Mouse (Mus musculus) kidney, embryonic 14.5 days (tissue): ENCODE data around the gene Pde4c. TPM values are rescaled to one million over a fixed set of nuclear protein-coding genes. Genes with fewer than 3 reads are reported as not detected.
A peak's percentile ranks its signal among the peaks of the same experiment; 100 is the strongest.

ENCODE experiments used
- ATAC-seq: fragments of 200-750 bp; cut with Nextera tagmentation; 2 replicates; pipeline ENCODE4 v1.8.0; 2017; ENCODE audit warnings: moderate number of reproducible peaks, mild to moderate bottlenecking, moderate TSS enrichment, moderate library complexity; ENCODE audit not compliant: low FRiP score, low TSS enrichment
- H3K27ac ChIP-seq: fragments of 300-500 bp; sonication (generic); 2 replicates; pipeline ENCODE4 v1.5.1; 2014; ENCODE audit warnings: low read depth, mild to moderate bottlenecking, low read length, moderate library complexity, mixed read lengths
- H3K27me3 ChIP-seq: fragments of 300-500 bp; sonication (generic); 2 replicates; pipeline ENCODE4 v1.6.1; 2014; ENCODE audit warnings: mild to moderate bottlenecking, low read length; ENCODE audit not compliant: control insufficient read depth, insufficient read depth
- H3K36me3 ChIP-seq: fragments of 300-500 bp; sonication (generic); 2 replicates; pipeline ENCODE4 v1.6.1; 2014; ENCODE audit warnings: low read length, mixed read lengths; ENCODE audit not compliant: control insufficient read depth, insufficient read depth
- H3K4me1 ChIP-seq: fragments of 300-500 bp; sonication (generic); 2 replicates; pipeline ENCODE4 v1.6.1; 2014; ENCODE audit warnings: low read length, mixed read lengths; ENCODE audit not compliant: control insufficient read depth, insufficient read depth
- H3K4me2 ChIP-seq: fragments of 300-500 bp; sonication (generic); replicated peaks from 2 replicates; pipeline ENCODE4 v1.6.1; 2014; ENCODE audit warnings: low read depth, mild to moderate bottlenecking, low read length
- H3K4me3 ChIP-seq: fragments of 300-500 bp; sonication (generic); 2 replicates; pipeline ENCODE4 v1.5.1; 2014; ENCODE audit warnings: mild to moderate bottlenecking, low read length
- H3K9ac ChIP-seq: fragments of 300-500 bp; sonication (generic); 2 replicates; pipeline ENCODE4 v1.6.1; 2014; ENCODE audit warnings: low read depth, mild to moderate bottlenecking, low read length, moderate library complexity
- H3K9me3 ChIP-seq: fragments of 300-500 bp; sonication (generic); 2 replicates; pipeline ENCODE4 v1.6.1; 2016; ENCODE audit warnings: low read length; ENCODE audit not compliant: control insufficient read depth
- WGBS: fragments of 180-500 bp; shearing (Covaris S2); extraction: QIAGEN DNeasy Blood & Tissue Kit; methylation state at CpG from one replicate; pipeline ENCODE4 v1.1.7; 2014; 5-methylcytosine and 5-hydroxymethylcytosine counted together
- polyA plus RNA-seq: library from polyadenylated mRNA; unstranded; fragments of >200 nt; fragmentation: Nextera tagmentation; extraction: Ambion mirVana; gene quantifications from 2 replicates; pipeline ENCODE4 v1.2.1, GENCODE M21; 2014

The Pde4c gene
- polyA plus RNA-seq, 1 experiment from 2014 or later: 4.0 TPM

DNA sequence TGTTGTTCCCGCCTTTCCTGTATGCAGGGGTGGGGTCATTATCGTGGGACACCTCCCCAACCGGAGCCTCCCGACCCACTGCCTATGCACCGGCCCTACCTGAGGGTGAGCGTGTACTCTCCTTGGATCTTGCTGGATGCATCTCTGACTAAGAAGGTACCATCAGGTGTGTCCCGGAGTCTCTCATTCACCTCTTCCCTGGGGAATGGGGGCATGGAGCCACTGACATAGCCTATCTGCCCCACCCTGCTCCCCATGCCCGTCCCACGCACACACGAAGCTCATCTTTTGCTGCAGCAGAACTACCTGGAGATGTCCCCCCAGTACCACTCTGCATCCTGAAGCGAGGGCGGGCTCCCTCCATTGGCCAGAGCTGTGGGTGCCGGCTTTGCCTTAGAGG is 47.2 kb downstream of the Pde4c start:
- peaks cover 34% of the 10 kb centered on the region for H3K4me1 ChIP-seq

DNA sequence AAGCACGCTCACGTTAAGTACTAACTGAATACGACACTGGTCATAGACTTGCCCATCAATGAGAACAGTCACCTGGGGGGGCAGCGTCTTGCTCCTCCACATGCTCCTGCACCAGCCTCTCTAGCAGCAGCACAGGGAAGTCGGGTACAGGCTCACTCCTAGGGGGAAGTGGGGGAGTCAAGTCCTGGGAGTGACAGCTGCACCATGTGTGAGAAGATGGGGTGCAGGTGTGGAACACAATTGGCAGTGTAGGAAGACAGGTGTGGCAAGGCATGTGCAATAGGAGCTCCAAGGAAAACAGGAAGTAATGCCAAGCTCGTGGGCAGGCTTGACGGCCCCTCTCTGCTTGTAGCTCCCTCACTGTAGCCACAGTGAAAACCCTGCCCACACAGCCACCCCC is 47.7 kb downstream of the Pde4c start:
- H3K27me3 ChIP-seq: no peaks in the 10 kb centered on the region
- WGBS: 82% methylated on average over 7 of the region's 7 CpGs
- peaks cover 33% of the 10 kb centered on the region for H3K4me1 ChIP-seq
- no peak for ATAC-seq
- H3K27ac ChIP-seq: no peak overlapping the region
- no peaks in the 10 kb centered on the region for H3K9me3 ChIP-seq
- H3K36me3 ChIP-seq: peaks cover 72% of the 10 kb centered on the region
- H3K4me2 ChIP-seq: no peak overlapping the region
- H3K4me3 ChIP-seq: no peak overlapping the region
- no peak overlapping the region for H3K9ac ChIP-seq

More for the DNA sequence above, 47.2 kb downstream of the Pde4c start:
- ATAC-seq: no peak
- Histone ChIP-seq H3K9ac (no peak overlapping the region), H3K27me3 (no peaks in the 10 kb centered on the region), H3K9me3 (no peaks in the 10 kb centered on the region), H3K4me2 (no peak overlapping the region), H3K27ac (no peak overlapping the region), H3K36me3 (peaks cover 72% of the 10 kb centered on the region), H3K4me3 (no peak overlapping the region)
- 96% methylated on average over 13 of the region's 13 CpGs for WGBS

DNA sequence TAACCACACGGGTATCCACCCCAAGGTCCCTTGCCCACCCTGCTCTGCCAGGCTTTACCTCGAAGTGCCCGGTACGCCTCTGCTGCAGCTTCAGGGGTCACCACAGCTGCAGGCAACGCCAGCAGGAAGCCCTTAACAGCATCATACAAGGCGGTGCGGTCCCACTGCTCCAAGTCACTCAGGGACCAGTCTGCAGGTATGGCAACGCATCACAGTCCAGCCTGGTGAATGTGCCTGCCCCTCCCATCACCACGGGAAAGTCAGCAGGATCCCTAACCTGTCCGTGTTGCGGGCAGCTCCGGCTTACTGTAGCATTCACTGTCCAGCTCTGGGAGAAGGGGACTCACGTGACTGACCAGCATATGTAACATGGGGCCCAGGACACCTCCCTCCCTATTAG is 48.6 kb downstream of the Pde4c start:
- H3K4me2 ChIP-seq: no peak overlapping the region
- H3K9me3 ChIP-seq: no peaks in the 10 kb centered on the region
- no peak overlapping the region for H3K9ac ChIP-seq
- H3K4me3 ChIP-seq: no peak overlapping the region
- WGBS: 94% methylated on average over 13 of the region's 13 CpGs
- peaks cover 25% of the 10 kb centered on the region for H3K4me1 ChIP-seq
- H3K27me3 ChIP-seq: no peaks in the 10 kb centered on the region
- peaks cover 72% of the 10 kb centered on the region for H3K36me3 ChIP-seq
- no peak for ATAC-seq
- no peak overlapping the region for H3K27ac ChIP-seq

DNA sequence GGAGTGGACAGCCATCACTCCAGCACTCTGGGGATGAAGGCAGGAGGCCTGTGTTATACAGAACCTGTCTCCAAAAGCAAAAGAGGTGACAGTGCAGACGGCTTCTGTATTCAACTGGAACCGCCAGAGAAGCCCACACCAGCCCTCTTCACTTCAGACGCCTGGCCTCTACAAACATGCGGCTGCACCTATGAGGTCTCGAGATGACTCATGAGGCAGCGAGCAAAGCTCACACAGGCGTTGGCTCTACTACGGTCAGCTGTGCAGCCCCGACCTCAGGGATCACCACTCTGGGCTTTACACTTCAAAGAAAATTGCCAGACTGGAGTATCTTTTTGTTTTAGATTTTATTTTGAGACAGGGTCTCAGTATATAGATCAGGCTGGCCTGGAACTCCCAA is 49.4 kb downstream of the Pde4c start:
- Histone ChIP-seq H3K9ac (no peak overlapping the region), H3K36me3 (peaks cover 68% of the 10 kb centered on the region), H3K4me1 (peaks cover 28% of the 10 kb centered on the region), H3K4me3 (no peak overlapping the region), H3K9me3 (no peaks in the 10 kb centered on the region), H3K27ac (no peak overlapping the region), H3K27me3 (no peaks in the 10 kb centered on the region), H3K4me2 (no peak overlapping the region)
- ATAC-seq: no peak
- 85% methylated on average over 9 of the region's 9 CpGs for WGBS

DNA sequence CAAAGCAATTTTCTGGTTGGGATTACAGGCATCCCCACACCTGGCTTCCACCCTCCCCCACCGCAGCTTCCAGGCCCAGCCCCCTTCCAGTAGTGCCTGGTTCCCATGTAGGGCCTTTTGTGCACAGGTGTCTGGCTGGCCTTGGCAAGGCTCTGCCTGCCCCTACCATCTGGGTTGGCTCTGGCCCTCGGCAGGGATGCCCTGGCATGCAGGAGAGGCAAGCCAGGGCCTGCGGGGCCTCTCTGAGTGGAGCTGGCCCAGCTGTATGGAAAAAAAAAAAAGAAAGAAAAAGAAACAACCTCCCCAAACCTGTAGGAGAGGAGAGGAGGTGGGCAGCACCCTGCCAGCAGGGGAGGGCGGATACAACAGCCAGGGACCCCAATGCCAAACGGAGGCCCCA is 49.9 kb downstream of the Pde4c start:
- Histone ChIP-seq H3K4me3 (no peak overlapping the region), H3K4me2 (no peak overlapping the region), H3K9ac (peak overlapping the region; percentile 24; the same call in 1 of the 2 replicates), H3K27me3 (no peaks in the 10 kb centered on the region), H3K4me1 (peaks cover 32% of the 10 kb centered on the region), H3K36me3 (peaks cover 63% of the 10 kb centered on the region), H3K27ac (no peak overlapping the region), H3K9me3 (no peaks in the 10 kb centered on the region)
- no peak for ATAC-seq
- 82% methylated on average over 5 of the region's 5 CpGs for WGBS

DNA sequence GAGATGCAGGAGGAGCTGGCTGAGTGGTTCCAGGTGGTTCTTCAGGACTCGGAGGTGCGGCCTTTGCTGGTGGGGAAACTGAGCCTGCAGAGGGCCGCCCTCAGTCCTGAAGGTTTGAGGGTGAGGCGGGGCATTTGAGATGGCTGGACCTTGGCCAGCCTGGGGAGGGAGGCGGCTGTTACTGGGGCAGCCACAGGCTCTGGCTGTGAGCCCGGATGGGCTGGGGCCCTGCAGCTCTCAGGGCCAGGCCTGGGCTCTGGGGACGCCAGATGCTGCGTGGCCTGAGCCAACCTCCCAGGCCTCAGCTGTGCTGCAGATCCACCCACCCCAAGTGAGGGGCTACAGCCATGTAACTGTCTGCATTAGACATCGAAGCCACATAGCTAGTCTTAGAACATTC is 50.3 kb downstream of the Pde4c start:
- no peaks in the 10 kb centered on the region for H3K27me3 ChIP-seq
- peaks cover 32% of the 10 kb centered on the region for H3K4me1 ChIP-seq
- H3K9ac ChIP-seq: peak overlapping the region; percentile 24; the same call in 1 of the 2 replicates
- no peak overlapping the region for H3K27ac ChIP-seq
- H3K36me3 ChIP-seq: peaks cover 62% of the 10 kb centered on the region
- ATAC-seq: no peak
- H3K9me3 ChIP-seq: no peaks in the 10 kb centered on the region
- WGBS: 76% methylated on average over 9 of the region's 9 CpGs
- no peak overlapping the region for H3K4me3 ChIP-seq
- no peak overlapping the region for H3K4me2 ChIP-seq

DNA sequence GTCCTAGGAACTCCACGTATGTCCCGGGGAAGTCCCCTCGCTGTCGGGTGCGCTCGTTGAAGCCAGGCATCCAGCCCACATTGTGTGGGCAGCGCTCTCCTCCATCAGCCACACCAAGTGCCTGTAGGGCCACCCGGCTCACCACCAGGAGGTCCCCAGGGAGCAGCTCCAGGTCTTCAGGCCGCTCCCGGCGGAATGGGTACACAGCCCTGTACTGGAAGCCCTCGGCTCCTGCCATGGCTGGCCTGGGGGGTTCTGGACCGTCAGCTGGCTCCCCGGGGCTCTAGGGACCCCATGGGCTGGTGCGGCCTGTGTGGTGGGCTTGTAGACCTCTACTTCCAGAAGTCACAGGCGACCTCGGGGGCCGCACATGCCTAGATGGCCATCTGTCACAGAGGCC is 51.2 kb downstream of the Pde4c start:
- peaks cover 32% of the 10 kb centered on the region for H3K4me1 ChIP-seq
- H3K9ac ChIP-seq: no peak overlapping the region
- peaks cover 64% of the 10 kb centered on the region for H3K36me3 ChIP-seq
- no peak for ATAC-seq
- H3K9me3 ChIP-seq: no peaks in the 10 kb centered on the region
- H3K4me2 ChIP-seq: no peak overlapping the region; the same call in 1 of the 2 replicates
- no peak overlapping the region for H3K4me3 ChIP-seq
- H3K27me3 ChIP-seq: no peaks in the 10 kb centered on the region
- H3K27ac ChIP-seq: no peak overlapping the region
- 95% methylated on average over 18 of the region's 18 CpGs for WGBS

DNA sequence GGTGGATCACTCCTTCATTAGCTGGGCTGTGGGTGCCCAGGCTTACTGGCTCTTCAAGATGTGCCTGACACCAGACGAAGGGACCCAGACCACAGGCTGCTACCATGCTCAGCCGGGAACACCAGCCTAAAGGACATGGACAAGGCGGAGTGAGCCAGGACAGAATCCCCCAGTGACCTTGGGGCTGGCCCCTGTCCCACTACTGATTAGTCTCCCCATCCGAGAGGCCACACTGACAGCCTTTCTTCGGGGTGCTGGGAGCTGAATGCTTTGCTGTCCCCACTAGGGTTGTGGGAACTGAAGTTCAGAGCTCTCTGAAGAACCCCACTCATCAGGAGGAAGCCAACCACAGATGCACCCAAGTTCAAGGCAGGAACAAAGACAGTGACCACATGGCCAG is 51.7 kb downstream of the Pde4c start:
- Histone ChIP-seq H3K4me1 (peaks cover 32% of the 10 kb centered on the region), H3K9me3 (no peaks in the 10 kb centered on the region)
- 89% methylated on average over 5 of the region's 5 CpGs for WGBS

DNA sequence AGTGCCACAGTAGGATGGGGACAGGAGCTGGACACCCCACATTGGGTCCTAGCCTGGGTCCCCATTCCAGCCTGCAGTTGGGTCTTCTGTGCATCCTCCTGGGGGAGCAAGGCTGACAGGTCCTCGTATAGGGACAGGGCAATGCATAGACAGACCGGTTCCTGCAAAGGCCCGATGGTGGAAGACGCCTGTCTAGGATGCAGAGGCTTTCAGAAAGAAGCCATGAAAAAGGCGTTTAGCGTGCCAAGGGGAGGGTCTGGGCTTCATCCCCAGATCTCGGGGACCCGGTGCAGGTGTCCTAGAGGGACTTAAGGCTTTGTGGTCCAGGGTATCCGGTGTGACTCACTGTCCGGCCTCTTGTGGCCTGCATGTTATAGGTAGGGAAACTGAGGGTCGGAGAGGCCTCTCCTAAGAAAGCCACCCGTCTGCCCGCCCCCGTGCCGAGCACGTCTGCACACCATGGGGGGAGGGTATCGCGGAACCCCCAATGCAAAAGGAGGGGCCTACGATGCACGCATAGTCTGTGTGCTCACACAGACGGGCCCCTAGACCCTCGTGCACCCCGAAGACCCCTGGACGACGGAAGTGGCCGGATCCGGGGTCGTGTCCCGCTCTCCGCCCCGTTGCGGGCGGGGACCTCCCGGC is 52.5 kb downstream of the Pde4c start:
- Histone ChIP-seq H3K9ac (peak overlapping the region; percentile 98), H3K27ac (peak overlapping the region; percentile 98), H3K4me3 (peak overlapping the region; percentile 84), H3K4me2 (peak overlapping the region; percentile 92), H3K9me3 (no peaks in the 10 kb centered on the region), H3K36me3 (peaks cover 63% of the 10 kb centered on the region), H3K27me3 (no peaks in the 10 kb centered on the region), H3K4me1 (peaks cover 32% of the 10 kb centered on the region)
- whole genome bisulfite sequencing: 2% methylated on average over 32 of the region's 34 CpGs
- no peak; the same call in 1 of the 2 replicates for ATAC-seq

More for the DNA sequence above, 51.7 kb downstream of the Pde4c start:
- Histone ChIP-seq H3K27ac (no peak overlapping the region), H3K27me3 (no peaks in the 10 kb centered on the region), H3K4me2 (peak overlapping the region; percentile 92), H3K36me3 (peaks cover 63% of the 10 kb centered on the region), H3K9ac (peak overlapping the region; percentile 98; the same call in 1 of the 2 replicates), H3K4me3 (peak overlapping the region; percentile 84)
- ATAC-seq: no peak
